Mouse (Mus musculus): ENCODE measurements around the gene Icos.

The Icos gene

GRCm38 (mm10) chr1:60967521-60967920 is 10.2 kb upstream of the Icos start:
- no peak for DNase-seq

- no peak for DNase-seq
These were observed 6.9 kb upstream of the Icos start for GRCm38 (mm10) chr1:60970846-60971245.

- DNase-seq, result no peak
These were observed 3.5 kb upstream of the Icos start for GRCm38 (mm10) chr1:60974221-60974620.

- DNase-seq, result no peak
These were observed 2.0 kb upstream of the Icos start for GRCm38 (mm10) chr1:60975646-60976294.

DNA sequence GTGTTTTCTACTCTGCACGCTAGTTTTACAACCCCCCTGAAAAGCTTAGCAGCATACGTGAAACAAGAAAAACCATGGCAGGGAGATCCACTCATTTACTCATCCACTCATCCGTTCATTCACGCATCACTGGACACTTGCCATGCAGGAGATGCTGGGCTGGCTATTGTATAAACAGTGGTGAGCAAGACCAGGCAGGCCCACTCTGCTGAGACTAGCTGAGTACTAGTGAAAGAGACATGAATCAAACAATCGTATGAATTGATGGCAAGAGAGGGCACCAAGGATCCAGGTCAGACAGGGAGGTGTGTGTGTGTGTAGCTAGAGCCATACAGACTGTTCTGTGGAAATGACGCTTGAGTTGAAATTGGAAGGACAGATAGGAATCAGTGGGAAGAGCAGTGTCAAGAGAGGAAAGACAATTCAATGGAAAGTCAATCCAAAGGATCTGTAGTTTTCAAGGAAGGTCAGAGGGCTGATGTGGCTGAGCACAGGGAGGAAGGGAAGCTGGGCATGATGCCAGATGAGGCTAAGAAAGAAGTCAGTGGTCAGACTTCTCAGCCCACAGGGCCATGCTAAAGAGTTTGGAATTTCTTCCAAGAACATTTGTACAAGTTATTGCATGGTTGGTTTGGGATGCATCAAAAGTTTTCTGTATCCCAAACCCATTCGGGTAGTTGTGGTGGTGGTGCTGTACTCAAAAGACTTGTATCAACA is 1.6 kb downstream of the Icos start:
- no peak for DNase-seq

DNA sequence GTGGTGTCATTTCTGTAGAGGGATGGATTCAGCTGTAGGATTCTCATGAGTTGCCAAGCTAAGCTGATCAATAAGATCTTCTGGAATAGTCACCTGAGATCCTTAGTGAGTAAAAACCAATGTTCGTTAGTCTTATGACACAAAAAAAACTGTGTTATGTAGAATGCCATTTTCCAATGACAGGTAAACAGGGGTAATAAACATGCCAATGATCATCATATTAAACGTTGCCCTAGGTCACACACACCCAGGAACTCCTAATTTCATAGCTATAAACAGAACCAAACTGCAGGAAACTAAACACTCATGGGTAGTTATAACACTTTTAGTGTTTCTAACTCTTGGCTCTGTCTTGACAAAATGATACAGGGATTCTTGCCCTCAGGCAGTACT is 2.1 kb downstream of the Icos start:
- no peak for DNase-seq

DNA sequence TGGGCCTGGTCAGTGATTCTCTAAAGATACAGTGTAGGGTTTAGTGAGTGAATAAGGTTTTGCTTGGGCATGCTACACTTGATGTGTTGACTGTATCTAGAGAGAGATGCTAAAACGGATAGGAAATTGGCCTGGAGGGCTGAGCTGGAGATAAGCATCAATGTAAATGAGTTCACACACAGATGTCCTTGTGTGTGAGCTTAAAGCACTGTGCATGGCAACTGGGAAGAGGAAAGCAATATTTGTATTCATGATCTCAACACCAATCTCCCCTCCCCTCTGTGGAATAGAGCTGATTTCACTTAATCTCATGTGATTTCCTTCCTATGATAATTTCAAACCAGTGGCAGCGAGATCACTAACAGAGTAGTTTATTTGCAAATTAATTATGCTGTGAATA is 7.3 kb downstream of the Icos start:
- no peak for DNase-seq

DNA sequence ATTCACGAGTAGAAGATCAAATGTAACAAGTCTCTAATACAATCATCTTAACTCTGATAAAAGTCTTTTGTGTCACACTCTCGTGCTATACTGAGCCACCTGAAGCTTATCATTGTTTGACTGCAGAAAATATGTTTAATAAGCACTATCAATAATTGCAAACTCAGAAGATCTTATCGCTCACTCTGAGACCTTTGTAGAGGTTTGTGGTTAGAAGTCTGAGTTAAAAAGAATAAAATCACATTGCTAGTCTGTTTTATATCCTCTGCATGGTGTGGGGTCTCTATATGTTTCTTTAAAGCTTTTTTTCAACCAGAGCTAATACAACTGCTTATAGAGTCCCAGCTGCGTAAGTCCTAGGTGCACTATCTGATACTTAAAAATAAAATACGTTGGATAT is 8.4 kb downstream of the Icos start:
- DNase-seq, result no peak

GRCm38 (mm10) chr1:60989086-60989485 is 11.4 kb downstream of the Icos start:
- no peak for DNase-seq

DNA sequence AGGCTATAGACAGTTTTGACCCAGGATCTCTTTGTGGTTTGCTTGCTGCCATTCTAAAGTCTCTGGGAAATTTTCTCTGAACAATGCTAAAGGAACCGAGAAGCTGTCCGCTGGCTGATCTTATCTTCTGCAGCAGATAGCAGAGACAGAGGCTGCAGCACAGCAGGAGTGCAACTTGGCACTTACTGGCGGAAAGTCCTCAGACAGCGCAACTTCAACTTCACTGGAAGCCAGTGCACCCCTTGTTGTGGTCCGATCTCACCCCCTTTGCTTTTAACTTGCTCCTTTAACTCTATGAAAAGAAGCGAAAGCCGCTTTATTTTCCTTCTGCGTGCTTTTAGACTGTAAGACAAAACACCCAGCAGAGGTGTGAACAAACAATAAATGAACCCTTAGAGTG is 12.6 kb downstream of the Icos start:
- no peak for DNase-seq

DNA sequence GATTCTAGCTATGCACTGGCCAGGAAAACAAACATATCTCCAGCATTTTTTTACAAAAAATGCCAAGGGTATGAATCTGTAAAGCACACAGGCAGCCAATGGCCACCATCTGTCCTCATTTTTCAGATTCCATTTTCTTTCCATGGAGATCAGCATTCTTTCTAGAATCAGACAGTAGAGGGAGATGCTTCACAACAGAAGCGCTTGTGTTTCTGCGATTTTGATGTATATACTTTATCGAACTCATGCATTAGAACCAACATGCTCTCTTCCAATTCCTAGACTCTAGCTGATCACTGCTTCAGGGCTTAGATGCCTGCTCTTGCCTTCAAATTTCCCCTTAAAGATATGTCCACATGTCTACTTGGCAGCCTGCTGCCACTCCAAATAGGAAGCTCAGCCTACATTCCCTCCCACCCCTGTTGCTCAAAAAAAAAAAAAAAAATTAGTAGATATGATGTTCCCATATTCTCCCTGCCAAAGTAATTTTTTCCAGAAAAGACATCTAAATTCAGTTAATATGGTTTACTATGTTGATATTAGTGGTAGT is 20.4 kb downstream of the Icos start:
- no peak for DNase-seq

- no peak for DNase-seq
These were observed 21.0 kb downstream of the Icos start for GRCm38 (mm10) chr1:60998689-60999088.

GRCm38 (mm10) chr1:61001786-61002354 is 24.1 kb downstream of the Icos start:
- no peak for DNase-seq

- DNase-seq, result no peak
These were observed 28.5 kb downstream of the Icos start for GRCm38 (mm10) chr1:61006229-61006628.

- DNase-seq, result no peak
These were observed 29.8 kb downstream of the Icos start for GRCm38 (mm10) chr1:61007516-61007915.

DNA sequence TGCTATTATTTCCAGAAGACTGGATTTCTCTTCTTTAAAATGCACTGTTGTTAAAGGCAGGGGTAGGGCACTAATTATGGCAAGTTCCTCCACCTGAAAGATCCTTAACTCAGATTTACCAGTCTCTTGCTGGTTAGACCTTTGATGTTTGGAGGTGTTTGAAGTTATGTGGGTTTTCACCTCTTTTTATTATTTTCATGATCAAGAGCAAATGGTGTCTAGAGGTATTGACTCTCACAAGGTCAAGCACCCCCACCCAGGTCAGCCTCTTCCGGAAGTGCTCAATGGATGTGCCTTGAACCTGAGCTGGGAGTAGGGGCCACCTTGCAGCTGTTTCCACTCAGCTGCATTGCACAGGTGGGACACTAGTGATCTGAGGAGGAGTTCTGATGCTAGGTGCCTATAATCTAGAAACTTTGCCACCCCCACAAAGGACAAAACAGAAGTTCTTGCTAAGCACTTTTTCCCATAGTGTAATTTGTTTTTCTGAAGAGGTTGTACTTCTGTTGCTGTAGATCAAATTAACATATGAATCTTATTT is 38.9 kb downstream of the Icos start:
- no peak for DNase-seq

GRCm38 (mm10) chr1:61026712-61027111 is 49.0 kb downstream of the Icos start:
- no peak for DNase-seq

- DNase-seq, result no peak
These were observed 49.8 kb downstream of the Icos start for GRCm38 (mm10) chr1:61027519-61027918.

GRCm38 (mm10) chr1:61029919-61030318 is 52.2 kb downstream of the Icos start:
- no peak for DNase-seq

DNA sequence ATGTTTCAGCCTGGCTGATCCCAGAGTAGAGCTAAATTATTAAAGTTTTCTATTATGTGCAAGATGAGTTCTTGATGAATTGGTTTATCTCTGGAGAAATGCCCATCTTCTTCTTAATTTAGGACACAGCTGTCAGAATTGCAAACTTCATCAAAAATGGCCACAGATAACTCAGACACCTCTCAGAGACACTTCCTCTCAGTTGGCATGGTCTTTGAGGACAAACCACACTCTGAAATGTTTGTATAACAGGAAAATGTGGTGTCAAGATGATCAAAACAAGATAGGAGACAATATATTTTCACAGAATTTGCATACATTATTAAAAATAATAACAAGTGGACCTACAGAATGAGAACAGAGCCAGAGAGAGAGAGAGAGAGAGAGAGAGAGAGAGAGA is 52.8 kb downstream of the Icos start:
- no peak for DNase-seq

DNA sequence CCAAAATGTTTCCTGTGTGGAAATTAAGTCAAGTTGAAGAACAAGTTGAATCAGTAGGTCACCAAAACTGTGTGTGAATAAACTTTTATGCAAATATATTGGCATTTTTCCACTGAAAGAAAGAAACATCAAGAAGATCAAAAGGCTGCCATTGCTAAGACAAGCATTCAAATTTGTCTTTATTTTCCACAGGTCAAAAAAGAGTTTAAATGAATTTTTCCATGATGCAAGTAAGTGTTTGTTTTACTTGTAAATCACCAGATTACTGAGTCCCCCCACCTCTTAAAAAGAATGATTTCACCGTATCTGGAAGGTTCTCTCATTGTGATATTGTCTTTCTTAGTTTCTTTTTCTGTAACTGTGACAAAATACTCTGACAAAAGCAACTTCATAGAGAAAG is 57.5 kb downstream of the Icos start:
- DNase-seq, result no peak

DNA sequence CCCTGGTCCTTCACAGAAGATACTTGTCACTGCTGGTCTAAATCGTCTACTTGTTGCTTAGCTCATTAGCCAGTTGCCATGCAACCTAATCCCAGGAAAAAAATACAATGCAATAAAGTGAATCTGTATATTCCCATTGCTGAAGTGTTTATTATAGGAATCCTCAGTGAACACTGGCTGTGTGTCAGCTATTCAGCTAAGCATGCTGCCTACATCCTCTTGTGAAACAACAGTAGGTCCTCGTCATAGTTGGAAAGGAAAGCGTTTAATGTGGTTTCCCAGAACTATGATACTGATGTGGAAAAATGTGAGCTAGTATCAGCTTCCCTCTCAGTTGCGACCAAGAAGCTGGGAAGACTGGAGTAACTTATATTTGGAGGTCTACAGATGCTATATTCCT is 60.5 kb downstream of the Icos start:
- DNase-seq, result no peak

DNA sequence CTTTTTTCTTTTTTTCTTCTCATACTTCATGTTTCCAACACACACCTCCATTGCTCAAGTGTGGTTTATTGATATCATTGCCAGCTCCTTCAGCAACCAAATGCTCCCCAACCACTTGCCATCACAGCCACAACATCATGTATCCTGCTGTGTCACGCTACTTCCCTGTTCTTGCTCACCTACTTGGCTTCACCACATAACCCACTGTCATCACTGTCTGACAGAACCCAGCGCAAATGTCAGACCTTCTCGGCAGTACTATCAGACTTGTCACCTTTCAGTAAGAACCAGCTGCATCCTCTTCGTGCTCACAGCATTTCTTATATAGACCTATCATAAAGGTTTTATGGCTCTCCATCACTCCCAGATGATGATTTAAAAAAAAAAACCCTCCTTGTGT is 61.6 kb downstream of the Icos start:
- DNase-seq, result no peak

- DNase-seq, result no peak
These were observed 62.7 kb downstream of the Icos start for GRCm38 (mm10) chr1:61040401-61040800.
